Mouse (Mus musculus): Measurements from ENCODE around the gene Mrgprf. TPM values are rescaled to one million over a fixed set of nuclear protein-coding genes. Genes with fewer than 3 reads are reported as not detected.

The Mrgprf gene
- polyA plus RNA-seq, 1 experiment: 4.4 TPM

DNA sequence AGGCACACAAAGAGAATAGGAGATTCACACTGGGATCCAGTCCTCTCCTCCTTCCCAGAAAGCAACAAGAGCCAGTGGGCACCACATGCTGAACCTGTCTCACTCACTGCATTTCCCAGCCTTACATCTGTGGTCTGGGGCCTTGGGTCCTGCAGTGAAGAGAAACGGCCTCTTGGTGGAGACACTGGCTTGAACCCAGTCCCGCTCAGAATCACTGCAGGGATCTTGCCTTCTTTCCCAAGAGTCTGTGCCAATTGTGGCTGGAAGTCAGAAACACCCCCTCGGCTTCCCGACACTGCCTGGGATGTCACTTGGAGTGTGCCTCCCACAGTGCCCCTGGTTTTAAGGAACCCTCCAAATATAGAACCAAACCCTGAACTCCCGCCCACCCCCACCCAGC, 11.3 kb upstream of the Mrgprf start:
- Histone ChIP-seq H3K27me3 (ENCODE audit: control insufficient read depth, insufficient read depth, insufficient read length) (no peaks in the 10 kb centered on the region), H3ac (ENCODE audit: control insufficient read depth, insufficient read length) (no peak overlapping the region), H3K36me3 (ENCODE audit: control insufficient read depth, insufficient read depth) (no peaks in the 10 kb centered on the region), H3K79me2 (ENCODE audit: control insufficient read depth, insufficient read depth) (no peaks in the 10 kb centered on the region), H3K4me2 (ENCODE audit: low read depth) (no peak overlapping the region), H3K4me3 (no peak overlapping the region)
- TF ChIP-seq USF1 (IDR thresholded peaks at IDR 0.05; ENCODE audit: low read depth) (no peak), MYOD1 (IDR thresholded peaks at IDR 0.05; ENCODE audit: control insufficient read depth in 1 of 3, insufficient read length in 2 of 3, low read depth in 2 of 3) (no peak), E2F4 (IDR thresholded peaks at IDR 0.05; ENCODE audit: insufficient read depth) (no peak)

DNA sequence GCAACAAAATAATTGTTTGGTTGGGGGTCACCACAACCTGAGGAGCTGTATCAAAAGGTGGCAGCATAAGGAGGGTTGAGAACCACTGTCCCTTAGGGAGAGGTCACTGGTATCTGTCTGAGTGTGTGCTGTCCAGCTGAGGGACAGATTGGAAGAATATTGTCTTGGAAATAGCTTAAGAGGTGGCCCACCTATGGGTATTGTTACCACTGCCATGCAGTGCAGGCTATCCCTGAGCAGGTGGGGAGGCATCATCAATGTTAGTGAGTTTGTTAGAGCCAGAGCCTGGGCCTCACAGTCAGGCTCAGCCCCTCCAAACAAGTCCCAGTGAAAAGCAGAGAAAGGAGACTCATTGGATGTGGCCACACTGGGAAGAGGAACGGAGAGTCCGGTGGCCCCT, 8.8 kb upstream of the Mrgprf start:
- TF ChIP-seq SRF (IDR thresholded peaks at IDR 0.05; ENCODE audit: control insufficient read depth, insufficient read length, low read depth): no peak
- TF ChIP-seq TCF12 (IDR thresholded peaks at IDR 0.05; ENCODE audit: insufficient read depth, poor library complexity, severe bottlenecking): no peak
- TF ChIP-seq POLR2A (IDR thresholded peaks at IDR 0.05; ENCODE audit: insufficient read length, low read depth): no peak
- TF ChIP-seq POLR2AphosphoS2 (IDR thresholded peaks at IDR 0.05; ENCODE audit: insufficient read length, low read depth): no peak
- no peak for TF ChIP-seq E2F4 (IDR thresholded peaks at IDR 0.05; ENCODE audit: insufficient read depth)
- no peak for TF ChIP-seq MYOD1 (IDR thresholded peaks at IDR 0.05; ENCODE audit: control insufficient read depth in 1 of 3, insufficient read length in 2 of 3, low read depth in 2 of 3)
- TF ChIP-seq MAX (IDR thresholded peaks at IDR 0.05; ENCODE audit: low read depth): no peak
- H3K4me2 ChIP-seq (ENCODE audit: low read depth): no peak overlapping the region
- no peaks in the 10 kb centered on the region for H3K36me3 ChIP-seq (ENCODE audit: control insufficient read depth, insufficient read depth)
- no peaks in the 10 kb centered on the region for H3K79me2 ChIP-seq (ENCODE audit: control insufficient read depth, insufficient read depth)
- H3K4me3 ChIP-seq: no peak overlapping the region
- no peak overlapping the region for H3ac ChIP-seq (ENCODE audit: control insufficient read depth, insufficient read length)
- no peaks in the 10 kb centered on the region for H3K27me3 ChIP-seq (ENCODE audit: control insufficient read depth, insufficient read depth, insufficient read length)

DNA sequence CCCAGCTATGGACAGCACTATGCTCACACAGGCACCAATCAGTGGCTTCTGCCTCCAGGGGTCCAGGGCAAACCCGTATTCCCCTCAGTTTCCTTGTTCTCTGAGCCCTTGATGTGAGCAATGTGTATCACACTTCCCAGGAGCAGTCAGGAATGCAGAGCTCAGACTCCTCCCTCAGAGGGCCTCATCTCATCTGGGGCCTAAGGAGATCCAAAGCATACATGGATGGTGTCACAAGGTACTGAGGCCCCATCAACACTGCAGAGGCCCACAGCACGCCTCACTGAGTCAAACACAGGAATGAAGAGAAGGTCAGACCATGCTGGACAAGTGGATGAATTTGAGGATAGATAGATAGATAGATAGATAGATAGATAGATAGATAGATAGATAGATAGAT, 7.9 kb upstream of the Mrgprf start:
- TF ChIP-seq TCF3 (IDR thresholded peaks at IDR 0.05; ENCODE audit: insufficient read length, low read depth) (no peak), SRF (IDR thresholded peaks at IDR 0.05; ENCODE audit: control insufficient read depth, insufficient read length, low read depth) (no peak), MYOG (IDR thresholded peaks at IDR 0.05; ENCODE audit: control insufficient read depth in 1 of 3, insufficient read depth in 1 of 3, insufficient read length in 2 of 3, low read depth in 2 of 3) (no peak), MYOD1 (IDR thresholded peaks at IDR 0.05; ENCODE audit: control insufficient read depth in 1 of 3, insufficient read length in 2 of 3, low read depth in 2 of 3) (no peak), POLR2A (IDR thresholded peaks at IDR 0.05; ENCODE audit: insufficient read length, low read depth) (no peak), USF1 (IDR thresholded peaks at IDR 0.05; ENCODE audit: low read depth) (no peak), CEBPB (IDR thresholded peaks at IDR 0.05; ENCODE audit: insufficient read depth, poor library complexity, severe bottlenecking) (no peak), E2F4 (IDR thresholded peaks at IDR 0.05; ENCODE audit: insufficient read depth) (no peak), MAX (IDR thresholded peaks at IDR 0.05; ENCODE audit: low read depth) (no peak), POLR2AphosphoS2 (IDR thresholded peaks at IDR 0.05; ENCODE audit: insufficient read length, low read depth) (no peak), TCF12 (IDR thresholded peaks at IDR 0.05; ENCODE audit: insufficient read depth, poor library complexity, severe bottlenecking) (no peak), REST (IDR thresholded peaks at IDR 0.05; ENCODE audit: insufficient read depth, insufficient read length) (no peak)
- no peak overlapping the region for H3K4me2 ChIP-seq (ENCODE audit: low read depth)

GRCm38 (mm10) chr7:145293859-145294258, 6.8 kb upstream of the Mrgprf start:
- Histone ChIP-seq H3K36me3 (ENCODE audit: control insufficient read depth, insufficient read depth) (no peaks in the 10 kb centered on the region), H3K27me3 (ENCODE audit: control insufficient read depth, insufficient read depth, insufficient read length) (no peaks in the 10 kb centered on the region), H3ac (ENCODE audit: control insufficient read depth, insufficient read length) (no peak overlapping the region), H3K4me3 (no peak overlapping the region), H3K4me2 (ENCODE audit: low read depth) (no peak overlapping the region), H3K79me2 (ENCODE audit: control insufficient read depth, insufficient read depth) (no peaks in the 10 kb centered on the region)
- TF ChIP-seq REST (IDR thresholded peaks at IDR 0.05; ENCODE audit: insufficient read depth, insufficient read length): no peak
- no peak for TF ChIP-seq MYOD1 (IDR thresholded peaks at IDR 0.05; ENCODE audit: control insufficient read depth in 1 of 3, insufficient read length in 2 of 3, low read depth in 2 of 3)
- TF ChIP-seq POLR2AphosphoS2 (IDR thresholded peaks at IDR 0.05; ENCODE audit: insufficient read length, low read depth): no peak
- TF ChIP-seq E2F4 (IDR thresholded peaks at IDR 0.05; ENCODE audit: insufficient read depth): no peak
- TF ChIP-seq MAX (IDR thresholded peaks at IDR 0.05; ENCODE audit: low read depth): no peak
- TF ChIP-seq TCF12 (IDR thresholded peaks at IDR 0.05; ENCODE audit: insufficient read depth, poor library complexity, severe bottlenecking): no peak
- no peak for TF ChIP-seq SRF (IDR thresholded peaks at IDR 0.05; ENCODE audit: control insufficient read depth, insufficient read length, low read depth)
- no peak for TF ChIP-seq MYOG (IDR thresholded peaks at IDR 0.05; ENCODE audit: control insufficient read depth in 1 of 3, insufficient read depth in 1 of 3, insufficient read length in 2 of 3, low read depth in 2 of 3)
- no peak for TF ChIP-seq USF1 (IDR thresholded peaks at IDR 0.05; ENCODE audit: low read depth)
- TF ChIP-seq TCF3 (IDR thresholded peaks at IDR 0.05; ENCODE audit: insufficient read length, low read depth): no peak
- no peak for TF ChIP-seq CEBPB (IDR thresholded peaks at IDR 0.05; ENCODE audit: insufficient read depth, poor library complexity, severe bottlenecking)
- no peak for TF ChIP-seq POLR2A (IDR thresholded peaks at IDR 0.05; ENCODE audit: insufficient read length, low read depth)

More for the DNA sequence above, 7.9 kb upstream of the Mrgprf start:
- Histone ChIP-seq H3K27me3 (ENCODE audit: control insufficient read depth, insufficient read depth, insufficient read length) (no peaks in the 10 kb centered on the region), H3K36me3 (ENCODE audit: control insufficient read depth, insufficient read depth) (no peaks in the 10 kb centered on the region), H3K4me3 (no peak overlapping the region), H3K79me2 (ENCODE audit: control insufficient read depth, insufficient read depth) (no peaks in the 10 kb centered on the region), H3ac (ENCODE audit: control insufficient read depth, insufficient read length) (no peak overlapping the region)

GRCm38 (mm10) chr7:145298666-145299490, 1.8 kb upstream of the Mrgprf start:
- H3K4me2 ChIP-seq (ENCODE audit: low read depth): peak overlapping the region; percentile 27
- H3K27me3 ChIP-seq (ENCODE audit: control insufficient read depth, insufficient read depth, insufficient read length): no peaks in the 10 kb centered on the region
- no peak for TF ChIP-seq MYOG (IDR thresholded peaks at IDR 0.05; ENCODE audit: control insufficient read depth in 1 of 3, insufficient read depth in 1 of 3, insufficient read length in 2 of 3, low read depth in 2 of 3)
- no peak for TF ChIP-seq TCF12 (IDR thresholded peaks at IDR 0.05; ENCODE audit: insufficient read depth, poor library complexity, severe bottlenecking)
- TF ChIP-seq SRF (IDR thresholded peaks at IDR 0.05; ENCODE audit: control insufficient read depth, insufficient read length, low read depth): no peak
- no peak for TF ChIP-seq CEBPB (IDR thresholded peaks at IDR 0.05; ENCODE audit: insufficient read depth, poor library complexity, severe bottlenecking)
- TF ChIP-seq MYOD1 (IDR thresholded peaks at IDR 0.05; ENCODE audit: control insufficient read depth in 1 of 3, insufficient read length in 2 of 3, low read depth in 2 of 3): no peak
- no peak for TF ChIP-seq POLR2A (IDR thresholded peaks at IDR 0.05; ENCODE audit: insufficient read length, low read depth)
- no peaks in the 10 kb centered on the region for H3K36me3 ChIP-seq (ENCODE audit: control insufficient read depth, insufficient read depth)
- H3K4me3 ChIP-seq: no peak overlapping the region
- H3K79me2 ChIP-seq (ENCODE audit: control insufficient read depth, insufficient read depth): no peaks in the 10 kb centered on the region
- no peak overlapping the region for H3ac ChIP-seq (ENCODE audit: control insufficient read depth, insufficient read length)

Data from myocyte (in vitro differentiated cells).